Mouse (Mus musculus): ENCODE results near the gene Cypt1.

- TF ChIP-seq GATA1 (IDR thresholded peaks at IDR 0.05; ENCODE audit: borderline replicate concordance, low read length) (no peak), FLI1 (IDR thresholded peaks at IDR 0.05; ENCODE audit: low read length) (no peak)
Measured at GRCm38 (mm10) chrX:16557061-16557460, 34.4 kb downstream of the Cypt1 start.

Data from megakaryocyte, embryonic 14.5 days (primary cell).